Mouse (Mus musculus): Measurements from ENCODE around the gene Cuta. TPM values are rescaled to one million over a fixed set of nuclear protein-coding genes. Genes with fewer than 3 reads are reported as not detected.
A peak's percentile ranks its signal among the peaks of the same experiment; 100 is the strongest.

Gene Cuta
- polyA plus RNA-seq, 1 experiment from 2014 or later, result 138 TPM

- whole genome bisulfite sequencing, result under 1% methylated on average over 71 of the region's 75 CpGs
- peak within 1 kb of the TSS; percentile 56 for H3K4me3 ChIP-seq (ENCODE audit: low read depth, low read length)
- peak within 1 kb of the TSS; percentile 76 for H3K9ac ChIP-seq (ENCODE audit: low read length)
- ATAC-seq (ENCODE audit: insufficient read depth, low FRiP score, low TSS enrichment) (peak; percentile 99), DNase-seq (ENCODE audit: low spot score) (peak; percentile 96)
- H3K27me3 ChIP-seq (ENCODE audit: control insufficient read depth, insufficient read depth, low read length), result no peaks in the 10 kb centered on the region
- peak within 1 kb of the TSS; percentile 79 for H3K4me2 ChIP-seq (ENCODE audit: low read depth)
- peaks cover 11% of the 10 kb centered on the region for H3K36me3 ChIP-seq (ENCODE audit: control insufficient read depth, insufficient read depth, low read length)
- peaks cover 9% of the 10 kb centered on the region for H3K4me1 ChIP-seq (ENCODE audit: control insufficient read depth, insufficient read depth, low read length)
- H3K9me3 ChIP-seq (ENCODE audit: control insufficient read depth, low read length), result no peaks in the 10 kb centered on the region
- H3K27ac ChIP-seq (ENCODE audit: low read depth, low read length), result peak within 1 kb of the TSS; percentile 70
Measured at GRCm38 (mm10) chr17:26972703-26973574, 33.6 kb upstream of the Cuta start, which contains the start of gene Zbtb9. Gene Zbtb9, plus strand, starts transcription at chr17:26973167.

- Histone ChIP-seq H3K4me2 (ENCODE audit: low read depth) (peak overlapping the region; percentile 79), H3K4me1 (ENCODE audit: control insufficient read depth, insufficient read depth, low read length) (peaks cover 9% of the 10 kb centered on the region), H3K9me3 (ENCODE audit: control insufficient read depth, low read length) (no peaks in the 10 kb centered on the region), H3K9ac (ENCODE audit: low read length) (peak overlapping the region; percentile 75), H3K27ac (ENCODE audit: low read depth, low read length) (no peak overlapping the region), H3K27me3 (ENCODE audit: control insufficient read depth, insufficient read depth, low read length) (no peaks in the 10 kb centered on the region), H3K36me3 (ENCODE audit: control insufficient read depth, insufficient read depth, low read length) (peaks cover 8% of the 10 kb centered on the region), H3K4me3 (ENCODE audit: low read depth, low read length) (peak overlapping the region; percentile 56)
- ATAC-seq (ENCODE audit: insufficient read depth, low FRiP score, low TSS enrichment), result no peak
- no peak for DNase-seq (ENCODE audit: low spot score)
- 3% methylated on average over 3 of the region's 3 CpGs for WGBS
Measured at GRCm38 (mm10) chr17:26972107-26972506, 32.7 kb upstream of the Cuta start.

GRCm38 (mm10) chr17:26971247-26971905 lies 32.0 kb upstream of the Cuta start:
- H3K4me2 ChIP-seq (ENCODE audit: low read depth), result no peak overlapping the region
- no peak for DNase-seq (ENCODE audit: low spot score)
- no peak for ATAC-seq (ENCODE audit: insufficient read depth, low FRiP score, low TSS enrichment)
- no peak overlapping the region for H3K4me3 ChIP-seq (ENCODE audit: low read depth, low read length)
- H3K27ac ChIP-seq (ENCODE audit: low read depth, low read length), result no peak overlapping the region
- H3K36me3 ChIP-seq (ENCODE audit: control insufficient read depth, insufficient read depth, low read length), result peaks cover 7% of the 10 kb centered on the region
- no peaks in the 10 kb centered on the region for H3K27me3 ChIP-seq (ENCODE audit: control insufficient read depth, insufficient read depth, low read length)
- no peak overlapping the region for H3K9ac ChIP-seq (ENCODE audit: low read length)
- no peaks in the 10 kb centered on the region for H3K9me3 ChIP-seq (ENCODE audit: control insufficient read depth, low read length)
- peaks cover 9% of the 10 kb centered on the region for H3K4me1 ChIP-seq (ENCODE audit: control insufficient read depth, insufficient read depth, low read length)
- WGBS, result 59% methylated on average over 7 of the region's 8 CpGs

- ATAC-seq (ENCODE audit: insufficient read depth, low FRiP score, low TSS enrichment) (no peak), DNase-seq (ENCODE audit: low spot score) (no peak)
- peaks cover 9% of the 10 kb centered on the region for H3K4me1 ChIP-seq (ENCODE audit: control insufficient read depth, insufficient read depth, low read length)
- H3K9ac ChIP-seq (ENCODE audit: low read length), result no peak overlapping the region
- no peaks in the 10 kb centered on the region for H3K9me3 ChIP-seq (ENCODE audit: control insufficient read depth, low read length)
- no peaks in the 10 kb centered on the region; the same call in 1 of the 2 replicates for H3K36me3 ChIP-seq (ENCODE audit: control insufficient read depth, insufficient read depth, low read length)
- H3K27me3 ChIP-seq (ENCODE audit: control insufficient read depth, insufficient read depth, low read length), result no peaks in the 10 kb centered on the region
- WGBS, result 80% methylated on average over 10 of the region's 12 CpGs
- no peak overlapping the region for H3K4me3 ChIP-seq (ENCODE audit: low read depth, low read length)
- H3K4me2 ChIP-seq (ENCODE audit: low read depth), result no peak overlapping the region
- no peak overlapping the region for H3K27ac ChIP-seq (ENCODE audit: low read depth, low read length)
Measured at GRCm38 (mm10) chr17:26970221-26970620, 30.9 kb upstream of the Cuta start.

- Histone ChIP-seq H3K4me3 (ENCODE audit: low read depth, low read length) (no peak overlapping the region), H3K4me2 (ENCODE audit: low read depth) (no peak overlapping the region), H3K27ac (ENCODE audit: low read depth, low read length) (no peak overlapping the region), H3K9ac (ENCODE audit: low read length) (no peak overlapping the region), H3K36me3 (ENCODE audit: control insufficient read depth, insufficient read depth, low read length) (peaks cover 5% of the 10 kb centered on the region), H3K27me3 (ENCODE audit: control insufficient read depth, insufficient read depth, low read length) (no peaks in the 10 kb centered on the region), H3K4me1 (ENCODE audit: control insufficient read depth, insufficient read depth, low read length) (peaks cover 7% of the 10 kb centered on the region), H3K9me3 (ENCODE audit: control insufficient read depth, low read length) (no peaks in the 10 kb centered on the region)
- ATAC-seq (ENCODE audit: insufficient read depth, low FRiP score, low TSS enrichment) (no peak), DNase-seq (ENCODE audit: low spot score) (no peak)
- WGBS, result 88% methylated on average over 6 of the region's 6 CpGs
Measured at GRCm38 (mm10) chr17:26969257-26969656, 29.9 kb upstream of the Cuta start.

- Histone ChIP-seq H3K4me3 (ENCODE audit: low read depth, low read length) (no peak overlapping the region), H3K4me1 (ENCODE audit: control insufficient read depth, insufficient read depth, low read length) (no peaks in the 10 kb centered on the region), H3K4me2 (ENCODE audit: low read depth) (no peak overlapping the region), H3K9me3 (ENCODE audit: control insufficient read depth, low read length) (no peaks in the 10 kb centered on the region), H3K9ac (ENCODE audit: low read length) (peak overlapping the region; percentile 18; the same call in 1 of the 2 replicates), H3K36me3 (ENCODE audit: control insufficient read depth, insufficient read depth, low read length) (peaks cover 5% of the 10 kb centered on the region), H3K27ac (ENCODE audit: low read depth, low read length) (no peak overlapping the region), H3K27me3 (ENCODE audit: control insufficient read depth, insufficient read depth, low read length) (no peaks in the 10 kb centered on the region)
- ATAC-seq (ENCODE audit: insufficient read depth, low FRiP score, low TSS enrichment) (no peak), DNase-seq (ENCODE audit: low spot score) (no peak)
- 73% methylated on average over 6 of the region's 6 CpGs for whole genome bisulfite sequencing
Measured at GRCm38 (mm10) chr17:26968200-26968611, 28.8 kb upstream of the Cuta start.

- no peak overlapping the region for H3K9ac ChIP-seq (ENCODE audit: low read length)
- no peak for DNase-seq (ENCODE audit: low spot score)
- H3K9me3 ChIP-seq (ENCODE audit: control insufficient read depth, low read length), result no peaks in the 10 kb centered on the region
- ATAC-seq (ENCODE audit: insufficient read depth, low FRiP score, low TSS enrichment), result no peak
- no peak overlapping the region for H3K4me3 ChIP-seq (ENCODE audit: low read depth, low read length)
- H3K27me3 ChIP-seq (ENCODE audit: control insufficient read depth, insufficient read depth, low read length), result no peaks in the 10 kb centered on the region
- no peak overlapping the region for H3K4me2 ChIP-seq (ENCODE audit: low read depth)
- H3K4me1 ChIP-seq (ENCODE audit: control insufficient read depth, insufficient read depth, low read length), result no peaks in the 10 kb centered on the region
- peaks cover 7% of the 10 kb centered on the region for H3K36me3 ChIP-seq (ENCODE audit: control insufficient read depth, insufficient read depth, low read length)
- 92% methylated on average over 6 of the region's 6 CpGs for WGBS
- no peak overlapping the region for H3K27ac ChIP-seq (ENCODE audit: low read depth, low read length)
Measured at GRCm38 (mm10) chr17:26967477-26967876, 28.1 kb upstream of the Cuta start.

GRCm38 (mm10) chr17:26966993-26967392 lies 27.6 kb upstream of the Cuta start:
- Histone ChIP-seq H3K4me3 (ENCODE audit: low read depth, low read length) (no peak overlapping the region), H3K27me3 (ENCODE audit: control insufficient read depth, insufficient read depth, low read length) (no peaks in the 10 kb centered on the region), H3K4me2 (ENCODE audit: low read depth) (no peak overlapping the region), H3K4me1 (ENCODE audit: control insufficient read depth, insufficient read depth, low read length) (no peaks in the 10 kb centered on the region), H3K36me3 (ENCODE audit: control insufficient read depth, insufficient read depth, low read length) (peaks cover 7% of the 10 kb centered on the region), H3K9me3 (ENCODE audit: control insufficient read depth, low read length) (no peaks in the 10 kb centered on the region), H3K9ac (ENCODE audit: low read length) (no peak overlapping the region), H3K27ac (ENCODE audit: low read depth, low read length) (no peak overlapping the region)
- DNase-seq (ENCODE audit: low spot score), result no peak
- WGBS, result 93% methylated on average over 11 of the region's 11 CpGs
- ATAC-seq (ENCODE audit: insufficient read depth, low FRiP score, low TSS enrichment), result no peak

Data from neural tube, embryonic 11.5 days (tissue).